Mouse (Mus musculus): ENCODE results near the gene Nrgn. TPM values are rescaled to one million over a fixed set of nuclear protein-coding genes. Genes with fewer than 3 reads are reported as not detected.

The Nrgn gene
- polyA plus RNA-seq, 1 experiment: not detected

- Histone ChIP-seq H3K4me3 (ENCODE audit: insufficient read depth, low read depth, low read length) (peak overlapping the region; percentile 4), H3K27ac (replicated peaks; ENCODE audit: low read depth, low read length) (no peak overlapping the region), H3K4me1 (ENCODE audit: control insufficient read depth, insufficient read depth, insufficient read length, low read length) (peaks cover 12% of the 10 kb centered on the region)
Measured at GRCm38 (mm10) chr9:37567892-37568604, 15.3 kb upstream of the Nrgn start.

- Histone ChIP-seq H3K4me3 (ENCODE audit: insufficient read depth, low read depth, low read length) (no peak overlapping the region), H3K4me1 (ENCODE audit: control insufficient read depth, insufficient read depth, insufficient read length, low read length) (peaks cover 12% of the 10 kb centered on the region), H3K27ac (replicated peaks; ENCODE audit: low read depth, low read length) (no peak overlapping the region)
Measured at GRCm38 (mm10) chr9:37567454-37567853, 14.8 kb upstream of the Nrgn start.

GRCm38 (mm10) chr9:37567019-37567418 lies 14.3 kb upstream of the Nrgn start:
- Histone ChIP-seq H3K4me3 (ENCODE audit: insufficient read depth, low read depth, low read length) (no peak overlapping the region), H3K4me1 (ENCODE audit: control insufficient read depth, insufficient read depth, insufficient read length, low read length) (peaks cover 12% of the 10 kb centered on the region), H3K27ac (replicated peaks; ENCODE audit: low read depth, low read length) (no peak overlapping the region)

DNA sequence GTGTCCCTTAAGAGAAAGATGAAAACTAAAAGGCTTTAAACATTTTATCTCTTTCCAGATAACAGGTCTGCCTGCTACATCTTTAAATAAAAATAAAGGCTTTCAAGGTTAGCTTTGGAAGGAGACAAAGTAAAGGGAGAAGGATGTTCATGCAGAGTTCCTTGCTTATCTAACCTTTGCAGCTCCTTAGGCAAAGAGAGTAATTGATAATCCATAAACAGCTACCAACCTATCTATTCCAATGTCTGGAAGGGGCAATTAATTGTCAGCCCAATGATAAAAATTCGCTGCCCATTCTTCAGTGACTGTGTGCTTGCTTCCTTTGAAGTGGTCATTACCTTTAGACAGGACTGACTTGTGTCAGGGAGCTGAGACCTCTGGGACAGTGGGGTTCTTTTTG lies 11.1 kb upstream of the Nrgn start:
- H3K4me1 ChIP-seq (ENCODE audit: control insufficient read depth, insufficient read depth, insufficient read length, low read length): peaks cover 12% of the 10 kb centered on the region
- H3K4me3 ChIP-seq (ENCODE audit: insufficient read depth, low read depth, low read length): no peak overlapping the region
- no peak overlapping the region for H3K27ac ChIP-seq (replicated peaks; ENCODE audit: low read depth, low read length)

DNA sequence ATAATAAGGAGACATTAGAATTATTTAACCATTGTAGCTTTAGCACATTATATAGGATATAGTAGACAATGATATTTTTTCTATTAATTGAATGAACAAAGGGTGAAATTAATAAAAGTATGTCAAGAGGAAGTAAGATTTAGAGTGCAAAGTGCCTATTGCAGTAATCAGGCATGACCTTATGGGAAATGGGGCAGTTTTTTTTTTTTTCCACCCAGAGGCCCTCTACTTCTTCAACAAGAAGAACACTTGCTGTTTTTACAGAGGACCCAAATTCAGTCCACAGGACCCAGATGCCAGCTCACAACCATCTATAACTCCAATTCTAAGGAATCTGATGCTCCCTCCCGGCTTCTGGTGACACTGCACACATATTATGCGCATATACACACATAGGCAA lies 7.9 kb upstream of the Nrgn start:
- H3K4me1 ChIP-seq (ENCODE audit: control insufficient read depth, insufficient read depth, insufficient read length, low read length): no peaks in the 10 kb centered on the region
- H3K27ac ChIP-seq (replicated peaks; ENCODE audit: low read depth, low read length): no peak overlapping the region
- no peak overlapping the region for H3K4me3 ChIP-seq (ENCODE audit: insufficient read depth, low read depth, low read length)

DNA sequence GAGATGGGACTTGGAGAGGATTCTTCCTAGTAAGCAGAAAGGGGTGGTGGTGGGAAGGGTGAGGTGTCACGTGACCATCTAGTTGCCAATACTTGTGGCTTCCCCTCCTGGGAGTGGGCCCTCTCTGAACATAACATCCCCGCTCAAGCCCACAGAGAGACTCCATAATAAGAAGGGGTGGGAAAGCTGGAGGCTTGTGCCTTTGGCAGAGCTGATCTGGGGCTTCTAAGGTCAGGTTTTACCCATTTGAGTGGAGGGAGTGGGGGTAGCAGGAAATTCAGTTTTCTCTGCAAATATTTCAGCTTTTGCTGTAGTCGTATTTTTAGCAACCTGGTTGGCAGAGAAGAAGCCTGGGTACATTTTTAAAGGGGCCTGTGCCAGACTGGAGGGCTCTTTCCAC lies 3.7 kb upstream of the Nrgn start:
- Histone ChIP-seq H3K27ac (replicated peaks; ENCODE audit: low read depth, low read length) (no peak overlapping the region), H3K4me3 (ENCODE audit: insufficient read depth, low read depth, low read length) (no peak overlapping the region), H3K4me1 (ENCODE audit: control insufficient read depth, insufficient read depth, insufficient read length, low read length) (0 out of 2 replicates have a peak, but pooled peaks cover 2% of the 10 kb centered on the region)

DNA sequence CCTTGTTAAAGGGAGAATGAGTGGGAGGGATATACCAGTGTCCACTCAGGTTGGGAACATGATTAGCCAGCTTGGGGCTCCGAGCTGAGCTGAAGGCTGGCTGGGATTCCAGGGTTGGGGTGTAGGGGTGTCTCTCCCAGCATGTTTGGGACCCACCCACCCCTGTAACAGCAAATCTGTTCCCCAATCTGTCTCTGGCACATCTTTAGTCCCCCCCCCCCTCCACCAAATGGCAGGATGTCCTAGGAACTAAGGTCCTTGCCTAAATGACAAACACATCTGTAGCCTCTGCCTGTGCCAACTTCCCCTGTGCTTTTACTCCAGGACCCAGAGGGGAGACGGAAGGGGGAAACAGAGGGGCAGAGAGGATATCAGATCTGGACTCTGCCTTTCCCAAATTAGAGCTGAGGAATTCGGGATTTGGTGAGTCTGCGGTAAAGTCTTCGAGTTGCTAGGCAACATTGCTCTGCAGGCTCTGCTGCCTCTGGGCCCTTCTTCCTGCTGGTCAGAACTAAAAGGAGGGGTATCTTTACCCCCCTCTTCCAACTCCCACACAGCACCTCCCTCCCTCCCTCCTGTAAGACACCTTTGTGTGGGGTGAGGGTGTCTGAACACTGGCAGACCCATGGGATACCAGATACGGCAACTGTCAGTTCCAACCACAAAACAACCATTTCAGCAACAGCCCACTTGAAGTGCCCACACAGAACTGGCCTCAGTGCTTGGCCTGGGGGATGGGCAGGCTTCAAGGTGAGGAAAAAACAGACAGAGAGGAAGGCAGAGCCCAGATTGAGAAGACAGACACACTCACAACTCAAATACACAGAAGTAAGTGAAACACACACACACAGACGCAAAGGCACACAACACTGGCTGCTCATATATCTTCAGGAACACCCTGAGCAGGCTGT lies 2.4 kb upstream of the Nrgn start, which contains the start of gene Siae:
Siae (plus strand) TSS at position 861 of the 911 bp plus-strand sequence.
- Histone ChIP-seq H3K4me1 (ENCODE audit: control insufficient read depth, insufficient read depth, insufficient read length, low read length) (0 out of 2 replicates have a peak, but pooled peaks cover 2% of the 10 kb centered on the region), H3K27ac (replicated peaks; ENCODE audit: low read depth, low read length) (no peak within 1 kb of the TSS), H3K4me3 (ENCODE audit: insufficient read depth, low read depth, low read length) (no peak within 1 kb of the TSS)

DNA sequence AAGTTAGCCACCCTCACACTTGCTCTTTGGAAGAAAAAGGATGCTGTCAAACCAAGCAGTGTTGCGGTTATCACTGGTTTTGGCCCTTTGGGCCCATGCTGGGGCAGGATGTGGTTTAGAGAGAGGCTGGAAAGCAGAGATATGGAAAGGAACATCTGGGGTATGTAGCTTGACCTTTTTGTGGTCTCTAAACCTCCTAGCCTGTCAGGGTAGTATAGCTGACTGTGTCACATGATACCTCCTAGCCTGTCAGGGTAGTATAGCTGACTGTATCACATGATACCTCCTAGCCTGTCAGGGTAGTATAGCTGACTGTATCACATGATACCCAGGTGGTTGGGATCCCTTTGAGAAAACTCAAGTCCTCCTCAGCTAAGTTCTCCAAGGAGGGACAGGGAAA lies 1.6 kb upstream of the Nrgn start:
- Histone ChIP-seq H3K4me1 (ENCODE audit: control insufficient read depth, insufficient read depth, insufficient read length, low read length) (0 out of 2 replicates have a peak, but pooled peaks cover 2% of the 10 kb centered on the region), H3K4me3 (ENCODE audit: insufficient read depth, low read depth, low read length) (no peak overlapping the region), H3K27ac (replicated peaks; ENCODE audit: low read depth, low read length) (no peak overlapping the region)

GRCm38 (mm10) chr9:37551751-37552531 lies 763 bp downstream of the Nrgn start:
- H3K4me1 ChIP-seq (ENCODE audit: control insufficient read depth, insufficient read depth, insufficient read length, low read length): 0 out of 2 replicates have a peak, but pooled peaks cover 2% of the 10 kb centered on the region

DNA sequence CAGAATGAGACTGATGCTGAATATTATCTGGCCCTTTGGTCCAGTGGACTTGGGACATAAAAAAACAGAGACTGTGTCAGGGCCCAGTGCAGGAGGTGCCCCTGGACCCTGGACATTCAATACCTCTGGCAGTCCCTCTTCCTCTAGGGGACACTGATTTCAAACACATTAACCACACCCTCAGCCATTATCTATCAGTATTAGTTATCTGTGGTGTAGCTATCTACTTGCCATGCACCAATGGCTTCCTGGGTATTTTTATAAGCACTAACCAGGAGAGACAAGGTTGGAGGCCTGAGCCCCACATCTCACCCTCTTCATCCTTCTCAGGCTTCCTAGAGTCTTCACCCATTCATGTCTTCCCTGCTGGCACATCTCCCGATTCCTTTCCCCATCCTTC lies 2.3 kb downstream of the Nrgn start:
- Histone ChIP-seq H3K4me1 (ENCODE audit: control insufficient read depth, insufficient read depth, insufficient read length, low read length) (peaks cover 2% of the 10 kb centered on the region; the same call in 1 of the 2 replicates), H3K4me3 (ENCODE audit: insufficient read depth, low read depth, low read length) (no peak overlapping the region), H3K27ac (replicated peaks; ENCODE audit: low read depth, low read length) (no peak overlapping the region)

More at GRCm38 (mm10) chr9:37551751-37552531, 763 bp downstream of the Nrgn start:
- H3K27ac ChIP-seq (replicated peaks; ENCODE audit: low read depth, low read length): no peak overlapping the region
- peak overlapping the region; percentile 32 for H3K4me3 ChIP-seq (ENCODE audit: insufficient read depth, low read depth, low read length)

GRCm38 (mm10) chr9:37546889-37547288 lies 5.8 kb downstream of the Nrgn start:
- H3K4me3 ChIP-seq (ENCODE audit: insufficient read depth, low read depth, low read length): no peak overlapping the region

DNA sequence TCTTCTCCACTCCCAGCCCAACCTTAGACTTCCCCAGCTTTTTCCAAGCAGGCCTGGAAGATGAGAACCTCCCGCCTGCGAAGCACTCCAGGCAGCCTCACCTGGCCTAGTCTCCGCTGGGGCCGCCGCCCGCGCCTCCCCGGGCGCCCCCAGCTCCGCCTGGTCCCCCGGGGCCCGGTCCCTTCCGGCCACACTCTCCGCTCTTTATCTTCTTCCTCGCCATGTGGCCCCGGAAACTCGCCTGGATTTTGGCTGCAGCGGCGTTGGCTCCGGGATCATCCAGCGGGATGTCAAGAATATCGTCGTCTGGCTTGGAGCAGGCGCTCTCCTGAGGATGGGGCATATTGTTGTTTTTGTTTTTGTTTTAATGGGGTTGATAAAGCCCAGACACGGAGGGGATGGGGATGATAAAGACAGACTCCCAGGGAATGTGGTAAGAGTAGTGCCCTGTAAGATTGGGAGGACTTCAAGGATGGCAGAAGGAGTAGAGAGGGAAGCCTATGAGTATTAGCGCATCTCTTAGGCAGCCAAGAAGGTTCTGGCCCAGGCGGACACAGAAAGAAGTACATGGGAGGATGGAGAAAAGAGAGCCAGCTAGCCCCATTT lies 6.8 kb downstream of the Nrgn start:
- H3K4me3 ChIP-seq (ENCODE audit: insufficient read depth, low read depth, low read length): no peak overlapping the region
- H3K27ac ChIP-seq (replicated peaks; ENCODE audit: low read depth, low read length): 0 out of 2 replicates have a peak overlapping the region, but pooled peaks have one; percentile 21
- peaks cover 23% of the 10 kb centered on the region for H3K4me1 ChIP-seq (ENCODE audit: control insufficient read depth, insufficient read depth, insufficient read length, low read length)

More at GRCm38 (mm10) chr9:37546889-37547288, 5.8 kb downstream of the Nrgn start:
- Histone ChIP-seq H3K4me1 (ENCODE audit: control insufficient read depth, insufficient read depth, insufficient read length, low read length) (peaks cover 15% of the 10 kb centered on the region), H3K27ac (replicated peaks; ENCODE audit: low read depth, low read length) (no peak overlapping the region)

DNA sequence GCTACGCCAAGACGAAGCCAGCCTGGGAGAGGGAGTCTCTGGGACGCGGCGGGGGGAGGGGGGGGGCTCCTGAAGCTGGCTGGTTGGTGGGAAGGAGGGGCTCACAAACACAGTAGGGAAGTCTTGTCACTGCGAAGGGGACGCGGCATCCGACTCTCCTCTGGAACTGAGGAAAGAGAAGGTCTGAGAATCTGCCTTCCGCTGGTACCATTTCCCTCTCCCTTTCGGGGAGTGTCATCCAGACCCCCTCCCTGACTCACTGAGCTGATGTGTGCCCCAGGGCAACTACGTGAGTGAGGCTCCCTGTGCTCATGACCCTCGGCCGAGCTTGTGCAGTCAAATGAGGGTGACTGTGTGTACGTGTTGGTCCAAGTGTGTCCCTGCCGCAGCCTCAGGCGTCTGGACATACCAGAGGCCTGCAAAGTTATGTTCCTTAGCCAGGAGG lies 7.5 kb downstream of the Nrgn start:
- Histone ChIP-seq H3K4me3 (ENCODE audit: insufficient read depth, low read depth, low read length) (peak overlapping the region; percentile 54), H3K27ac (replicated peaks; ENCODE audit: low read depth, low read length) (peak overlapping the region; percentile 21; the same call in 1 of the 2 replicates), H3K4me1 (ENCODE audit: control insufficient read depth, insufficient read depth, insufficient read length, low read length) (peaks cover 26% of the 10 kb centered on the region)

- peak overlapping the region; percentile 57; the same call in 1 of the 2 replicates for H3K27ac ChIP-seq (replicated peaks; ENCODE audit: low read depth, low read length)
- H3K4me3 ChIP-seq (ENCODE audit: insufficient read depth, low read depth, low read length): peak overlapping the region; percentile 54
- H3K4me1 ChIP-seq (ENCODE audit: control insufficient read depth, insufficient read depth, insufficient read length, low read length): peaks cover 32% of the 10 kb centered on the region
Measured at GRCm38 (mm10) chr9:37544447-37545165, 8.1 kb downstream of the Nrgn start.

Data from brown adipose tissue, adult 24 weeks (tissue).